Mouse (Mus musculus): ENCODE measurements around the gene Ankrd13b. TPM values are rescaled to one million over a fixed set of nuclear protein-coding genes. Genes with fewer than 3 reads are reported as not detected.

Gene Ankrd13b
- total RNA-seq, 2 experiments from 2014 or later = 84.9 to 99.0 TPM

- no peak for DNase-seq (ENCODE audit: low spot score in 2 of 2)
- intact Hi-C loops (cut with DNase I) = no loop called here
Observed at GRCm38 (mm10) chr11:77437026-77437425, 52.5 kb downstream of the Ankrd13b start.

DNA sequence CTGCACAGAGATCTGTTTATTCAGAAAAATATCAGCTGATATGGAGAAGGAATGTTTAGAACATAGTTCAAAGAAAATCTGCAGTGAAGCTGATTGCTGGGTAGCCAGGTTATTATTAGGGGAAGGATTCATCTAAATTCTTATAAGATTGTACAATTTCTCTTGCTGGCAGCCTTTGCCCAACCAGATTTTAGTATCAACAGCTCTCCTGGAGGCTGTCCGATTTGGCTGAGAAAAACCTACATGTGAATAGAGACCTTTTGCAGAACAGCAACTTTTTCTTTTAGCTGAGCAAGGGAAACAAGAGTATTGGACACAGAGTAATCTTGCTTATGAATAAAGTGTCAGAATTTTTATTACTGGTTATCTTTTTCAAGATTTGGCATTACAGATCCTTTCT, 61.0 kb downstream of the Ankrd13b start:
- intact Hi-C loops (cut with DNase I) = no loop called here
- no peak for DNase-seq (ENCODE audit: low spot score in 2 of 2)

GRCm38 (mm10) chr11:77423175-77423859, 66.2 kb downstream of the Ankrd13b start:
- intact Hi-C loops (cut with DNase I) = no loop called here

More at GRCm38 (mm10) chr11:77423175-77423859, 66.2 kb downstream of the Ankrd13b start:
- DNase-seq (ENCODE audit: low spot score in 2 of 2) = no peak

Other genes starting within 250 kb of the Ankrd13b start
- gene Coro6, start 27.3 kb downstream of the Ankrd13b start, total RNA-seq (2021) = 10 to 100 TPM; 33.3 to 45.9 TPM
- 100 to 1,000 TPM; 277 to 296 TPM for gene Git1, start 3.9 kb upstream of the Ankrd13b start, total RNA-seq (2021)
- 1 to 10 TPM; 1.2 to 1.3 TPM for gene Abhd15, start 25.4 kb upstream of the Ankrd13b start, total RNA-seq (2021)
- 1 to 10 TPM; 3.9 to 4.6 TPM for gene Trp53i13, start 26.3 kb upstream of the Ankrd13b start, total RNA-seq (2021)
- not detected for gene Gm10392, start 29.5 kb upstream of the Ankrd13b start, total RNA-seq (2021)
- 100 to 1,000 TPM in 1 of 2 experiments, 10 to 100 TPM in 1; 97.1 to 107 TPM for gene Taok1, start 118.1 kb upstream of the Ankrd13b start, total RNA-seq (2021)
- 10 to 100 TPM; 57.3 to 79.3 TPM for gene Nufip2, start 196.5 kb upstream of the Ankrd13b start, total RNA-seq (2021)
- gene Cryba1, start 235.6 kb upstream of the Ankrd13b start, total RNA-seq (2021) = not detected